Mouse (Mus musculus): ENCODE measurements around the gene Mocs2. TPM values are rescaled to one million over a fixed set of nuclear protein-coding genes. Genes with fewer than 3 reads are reported as not detected.

Mocs2 gene
- polyA plus RNA-seq, 1 experiment from 2014 or later, result 120 TPM

DNA sequence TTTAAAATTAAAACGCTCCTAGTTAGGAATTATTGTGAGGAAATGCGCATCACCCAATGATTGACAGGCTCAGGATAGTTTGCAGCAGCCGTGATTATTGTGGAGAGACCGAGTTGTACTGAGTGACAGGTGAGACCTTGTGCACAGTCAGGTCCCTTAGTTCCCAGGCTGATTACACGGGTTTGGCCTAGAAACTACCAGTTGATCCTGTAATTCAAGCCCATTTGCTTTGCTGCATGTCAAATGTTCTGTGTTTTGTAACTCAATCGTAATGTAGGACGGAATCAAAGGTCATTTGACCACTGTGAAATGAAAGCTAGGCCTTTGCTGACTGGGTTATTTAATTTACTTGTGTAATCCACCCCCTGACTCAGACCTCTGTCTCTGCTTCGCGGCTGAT is 477 bp downstream of the Mocs2 start:
- Histone ChIP-seq H3K9me3 (replicated peaks; ENCODE audit: low read length) (no peaks in the 10 kb centered on the region), H3K4me2 (ENCODE audit: low read length) (peak overlapping the region; percentile 87), H3K4me3 (replicated peaks; ENCODE audit: low read depth, low read length) (peak overlapping the region; percentile 77), H3K36me3 (ENCODE audit: insufficient read depth, low read length) (peaks cover 5% of the 10 kb centered on the region; the same call in 1 of the 2 replicates), H3K4me1 (replicated peaks; ENCODE audit: insufficient read depth, low read length) (0 out of 2 replicates have a peak, but pooled peaks cover 4% of the 10 kb centered on the region), H3K27me3 (ENCODE audit: insufficient read depth, low read length) (no peaks in the 10 kb centered on the region), H3K27ac (peak overlapping the region; percentile 64), H3K9ac (ENCODE audit: low read depth, low read length) (peak overlapping the region; percentile 70)
- DNase-seq (ENCODE audit: low spot score) (peak; percentile 46), ATAC-seq (replicated peaks; ENCODE audit: low FRiP score, low read depth) (peak; percentile 72)
- WGBS, result 13% methylated on average over 9 of the region's 9 CpGs
- no peak for TF ChIP-seq CTCF (IDR thresholded peaks at IDR 0.05; ENCODE audit: low read depth)

- Histone ChIP-seq H3K27ac (no peak overlapping the region), H3K4me3 (replicated peaks; ENCODE audit: low read depth, low read length) (no peak overlapping the region), H3K4me1 (replicated peaks; ENCODE audit: insufficient read depth, low read length) (0 out of 2 replicates have a peak, but pooled peaks cover 4% of the 10 kb centered on the region), H3K4me2 (ENCODE audit: low read length) (no peak overlapping the region), H3K9me3 (replicated peaks; ENCODE audit: low read length) (no peaks in the 10 kb centered on the region), H3K36me3 (ENCODE audit: insufficient read depth, low read length) (peaks cover 22% of the 10 kb centered on the region), H3K9ac (ENCODE audit: low read depth, low read length) (no peak overlapping the region), H3K27me3 (ENCODE audit: insufficient read depth, low read length) (no peaks in the 10 kb centered on the region)
- DNase-seq (ENCODE audit: low spot score) (no peak), ATAC-seq (replicated peaks; ENCODE audit: low FRiP score, low read depth) (no peak)
- 94% methylated on average over 2 of the region's 2 CpGs for WGBS
- no peak for TF ChIP-seq CTCF (IDR thresholded peaks at IDR 0.05; ENCODE audit: low read depth)
Measured at GRCm38 (mm10) chr13:114822871-114823270, 4.8 kb downstream of the Mocs2 start.

DNA sequence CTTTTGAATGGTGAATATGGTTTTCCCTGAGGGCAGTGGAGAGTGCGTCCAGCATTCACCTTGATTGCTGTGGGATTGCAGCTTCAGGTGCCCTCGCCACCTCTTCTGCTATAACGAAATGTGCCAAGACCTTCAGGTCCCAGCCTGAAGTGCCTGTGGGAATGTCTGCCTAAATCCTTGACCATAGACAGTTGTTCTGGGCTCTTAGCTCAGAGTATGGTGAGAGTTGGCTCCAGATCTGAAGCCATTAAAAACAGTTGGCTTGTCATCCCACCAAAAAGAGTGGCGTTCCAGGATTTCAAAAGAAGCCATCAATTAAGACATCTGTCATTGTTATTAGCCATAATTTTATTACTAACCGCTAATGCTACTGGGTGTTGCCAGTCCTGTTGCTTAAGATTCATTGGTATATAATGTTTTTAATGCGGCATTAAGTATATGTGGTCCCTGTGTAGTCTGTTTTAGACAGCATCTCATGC is 7.4 kb downstream of the Mocs2 start:
- Histone ChIP-seq H3K36me3 (ENCODE audit: insufficient read depth, low read length) (peaks cover 24% of the 10 kb centered on the region), H3K4me1 (replicated peaks; ENCODE audit: insufficient read depth, low read length) (no peaks in the 10 kb centered on the region), H3K4me2 (ENCODE audit: low read length) (no peak overlapping the region), H3K9ac (ENCODE audit: low read depth, low read length) (no peak overlapping the region), H3K9me3 (replicated peaks; ENCODE audit: low read length) (no peaks in the 10 kb centered on the region), H3K27ac (no peak overlapping the region), H3K4me3 (replicated peaks; ENCODE audit: low read depth, low read length) (no peak overlapping the region), H3K27me3 (ENCODE audit: insufficient read depth, low read length) (no peaks in the 10 kb centered on the region)
- no peak for ATAC-seq (replicated peaks; ENCODE audit: low FRiP score, low read depth)
- no peak for DNase-seq (ENCODE audit: low spot score)
- WGBS, result 93% methylated on average over 6 of the region's 6 CpGs
- no peak for TF ChIP-seq CTCF (IDR thresholded peaks at IDR 0.05; ENCODE audit: low read depth)

- Histone ChIP-seq H3K4me1 (replicated peaks; ENCODE audit: insufficient read depth, low read length) (no peaks in the 10 kb centered on the region), H3K36me3 (ENCODE audit: insufficient read depth, low read length) (peaks cover 19% of the 10 kb centered on the region), H3K9ac (ENCODE audit: low read depth, low read length) (no peak overlapping the region), H3K27ac (no peak overlapping the region), H3K4me3 (replicated peaks; ENCODE audit: low read depth, low read length) (no peak overlapping the region), H3K9me3 (replicated peaks; ENCODE audit: low read length) (no peaks in the 10 kb centered on the region), H3K27me3 (ENCODE audit: insufficient read depth, low read length) (no peaks in the 10 kb centered on the region), H3K4me2 (ENCODE audit: low read length) (no peak overlapping the region)
- ATAC-seq (replicated peaks; ENCODE audit: low FRiP score, low read depth), result peak; percentile 45; the same call in 1 of the 2 replicates
- 85% methylated on average over 4 of the region's 4 CpGs for WGBS
- TF ChIP-seq CTCF (IDR thresholded peaks at IDR 0.05; ENCODE audit: low read depth), result peak; percentile 77
- DNase-seq (ENCODE audit: low spot score), result peak; percentile 59
Measured at GRCm38 (mm10) chr13:114831367-114831833, 13.4 kb downstream of the Mocs2 start.

GRCm38 (mm10) chr13:114832761-114833160 is 14.7 kb downstream of the Mocs2 start:
- no peaks in the 10 kb centered on the region for H3K4me1 ChIP-seq (replicated peaks; ENCODE audit: insufficient read depth, low read length)
- H3K36me3 ChIP-seq (ENCODE audit: insufficient read depth, low read length), result 0 out of 2 replicates have a peak, but pooled peaks cover 5% of the 10 kb centered on the region
- no peak overlapping the region for H3K4me3 ChIP-seq (replicated peaks; ENCODE audit: low read depth, low read length)
- ATAC-seq (replicated peaks; ENCODE audit: low FRiP score, low read depth) (no peak), DNase-seq (ENCODE audit: low spot score) (no peak)
- H3K4me2 ChIP-seq (ENCODE audit: low read length), result no peak overlapping the region
- H3K9ac ChIP-seq (ENCODE audit: low read depth, low read length), result no peak overlapping the region
- no peaks in the 10 kb centered on the region for H3K9me3 ChIP-seq (replicated peaks; ENCODE audit: low read length)
- whole genome bisulfite sequencing, result 68% methylated on average over 5 of the region's 5 CpGs
- H3K27me3 ChIP-seq (ENCODE audit: insufficient read depth, low read length), result no peaks in the 10 kb centered on the region
- H3K27ac ChIP-seq, result no peak overlapping the region
- no peak for TF ChIP-seq CTCF (IDR thresholded peaks at IDR 0.05; ENCODE audit: low read depth)

DNA sequence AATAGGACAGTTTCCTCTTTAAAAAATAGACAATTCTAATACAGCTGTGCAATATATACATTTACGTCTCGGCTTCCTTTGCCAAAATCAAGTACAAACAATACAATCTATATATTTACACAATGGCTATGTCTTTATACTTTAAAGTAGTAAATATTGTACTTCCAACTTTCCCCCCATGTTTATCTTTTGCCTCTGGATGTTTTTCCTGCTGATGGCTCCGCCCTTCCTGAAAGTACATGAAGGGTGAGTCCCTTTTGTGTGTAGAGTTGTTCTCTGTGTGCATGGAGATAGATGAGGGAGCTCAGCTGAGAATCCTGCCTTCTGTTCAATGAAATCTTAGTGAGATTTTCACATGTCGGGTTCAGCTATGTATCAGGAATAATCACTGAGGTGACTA is 15.3 kb downstream of the Mocs2 start:
- Histone ChIP-seq H3K4me1 (replicated peaks; ENCODE audit: insufficient read depth, low read length) (0 out of 2 replicates have a peak, but pooled peaks cover under 1% of the 10 kb centered on the region), H3K4me2 (ENCODE audit: low read length) (no peak overlapping the region), H3K4me3 (replicated peaks; ENCODE audit: low read depth, low read length) (no peak overlapping the region), H3K36me3 (ENCODE audit: insufficient read depth, low read length) (0 out of 2 replicates have a peak, but pooled peaks cover 3% of the 10 kb centered on the region), H3K9ac (ENCODE audit: low read depth, low read length) (no peak overlapping the region), H3K9me3 (replicated peaks; ENCODE audit: low read length) (no peaks in the 10 kb centered on the region), H3K27ac (no peak overlapping the region), H3K27me3 (ENCODE audit: insufficient read depth, low read length) (no peaks in the 10 kb centered on the region)
- ATAC-seq (replicated peaks; ENCODE audit: low FRiP score, low read depth) (no peak), DNase-seq (ENCODE audit: low spot score) (no peak)
- 79% methylated on average over 4 of the region's 4 CpGs for WGBS
- no peak for TF ChIP-seq CTCF (IDR thresholded peaks at IDR 0.05; ENCODE audit: low read depth)
